Mouse (Mus musculus) cortical plate, adult 2 months (tissue): ENCODE data around the gene Hoxa6.

ENCODE experiments used
- CTCF ChIP-seq: fragments of 200-500 bp; IDR thresholded peaks from 2 replicates; pipeline ENCODE4 v1.5.1; 2011; ENCODE audit warnings: mild to moderate bottlenecking, control low read depth, low read length; ENCODE audit not compliant: insufficient read depth; ENCODE audit errors: extremely low read depth
- POLR2A ChIP-seq: fragments of 200-500 bp; IDR thresholded peaks from 2 replicates; pipeline ENCODE4 v1.6.1; 2011; ENCODE audit warnings: mild to moderate bottlenecking, low read length, control low read depth; ENCODE audit not compliant: insufficient read depth; ENCODE audit errors: extremely low read depth

DNA sequence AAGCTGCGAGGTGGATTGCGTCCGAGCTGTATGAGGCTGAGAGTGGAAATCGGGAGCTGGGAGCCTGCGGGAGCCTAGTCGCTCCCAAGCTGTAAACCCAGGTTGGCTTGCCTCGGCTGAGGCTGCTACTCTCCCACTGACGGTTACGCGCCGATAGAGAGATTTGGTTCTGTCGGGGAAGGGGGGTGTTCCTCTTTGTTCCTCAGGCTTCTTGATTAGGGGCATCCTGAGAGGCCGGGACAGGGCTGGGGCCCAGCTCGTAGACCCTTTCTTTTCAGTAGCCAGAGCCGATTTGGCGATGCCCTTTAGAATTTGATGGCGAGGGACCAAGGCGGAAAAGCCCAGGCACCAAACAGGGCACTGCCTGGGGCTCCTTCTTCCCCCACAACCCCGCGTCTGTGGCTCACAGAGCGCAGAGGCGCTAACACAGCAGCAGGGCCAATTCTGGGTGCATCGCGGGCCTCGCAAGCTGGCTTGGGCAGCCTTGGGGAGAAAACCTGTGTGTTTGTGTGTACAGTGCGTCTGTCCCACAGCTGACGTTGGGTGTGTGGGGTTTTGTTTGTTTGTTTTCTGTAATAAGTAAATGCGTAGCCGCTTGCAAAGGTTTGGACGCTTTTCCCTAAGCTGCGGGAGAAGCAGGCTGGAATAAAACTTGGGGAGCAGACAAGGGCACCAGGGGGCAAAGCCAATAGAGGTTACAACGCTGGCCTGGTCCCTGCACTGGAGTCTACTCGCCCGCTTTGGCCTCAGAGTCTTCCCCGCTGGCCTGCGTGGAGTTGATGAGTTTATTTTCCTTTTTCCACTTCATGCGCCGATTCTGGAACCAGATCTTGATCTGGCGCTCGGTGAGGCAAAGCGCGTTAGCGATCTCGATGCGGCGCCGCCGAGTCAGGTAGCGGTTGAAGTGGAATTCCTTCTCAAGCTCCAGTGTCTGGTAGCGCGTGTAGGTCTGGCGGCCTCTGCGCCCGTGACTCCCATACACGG is 2.6 kb downstream of the Hoxa6 start:
- TF ChIP-seq CTCF (no peak), POLR2A (no peak)
